Mouse (Mus musculus): ENCODE measurements at regions not wholly inside any gene's neighbourhood (a gene's known extent, or its start where the extent isn't known, plus 50 kb on each side); places are given as distances from the start of the nearest gene placed in this dataset.
"Not testable (repeated sequence)": the region's sequence is repeated elsewhere in the genome, so short reads cannot be mapped to it uniquely, and the experiment has no call there.

DNA sequence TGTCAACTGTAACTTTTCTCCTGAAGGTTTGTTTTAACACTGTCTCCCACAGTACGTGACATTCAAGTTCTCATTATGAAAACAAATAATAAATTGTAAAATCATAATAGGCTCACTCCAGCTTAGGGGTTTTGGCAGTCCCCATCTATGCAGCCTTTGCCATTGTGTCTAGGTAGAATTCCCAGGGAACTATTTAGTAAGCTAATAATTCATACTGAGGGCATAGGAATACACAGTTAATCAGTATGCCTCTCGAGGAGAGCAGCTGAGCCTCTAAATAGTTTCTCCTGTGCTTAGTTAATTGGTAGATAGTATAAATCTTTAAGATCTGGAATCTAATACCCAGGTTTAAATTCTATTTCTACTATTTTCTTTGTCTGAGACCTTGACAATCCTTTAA is 191.7 kb downstream of the Tprg start:
- 52% methylated on average over 2 of the region's 2 CpGs for WGBS
- Histone ChIP-seq H3K4me3 (replicated peaks) (no peak overlapping the region), H3K36me3 (no peaks in the 10 kb centered on the region), H3K4me1 (no peaks in the 10 kb centered on the region), H3K9ac (no peak overlapping the region), H3K27me3 (replicated peaks) (no peaks in the 10 kb centered on the region), H3K27ac (no peak overlapping the region), H3K4me2 (no peak overlapping the region), H3K9me3 (no peaks in the 10 kb centered on the region)
- ATAC-seq (ENCODE audit: insufficient read depth, low FRiP score, low read depth) = no peak

DNA sequence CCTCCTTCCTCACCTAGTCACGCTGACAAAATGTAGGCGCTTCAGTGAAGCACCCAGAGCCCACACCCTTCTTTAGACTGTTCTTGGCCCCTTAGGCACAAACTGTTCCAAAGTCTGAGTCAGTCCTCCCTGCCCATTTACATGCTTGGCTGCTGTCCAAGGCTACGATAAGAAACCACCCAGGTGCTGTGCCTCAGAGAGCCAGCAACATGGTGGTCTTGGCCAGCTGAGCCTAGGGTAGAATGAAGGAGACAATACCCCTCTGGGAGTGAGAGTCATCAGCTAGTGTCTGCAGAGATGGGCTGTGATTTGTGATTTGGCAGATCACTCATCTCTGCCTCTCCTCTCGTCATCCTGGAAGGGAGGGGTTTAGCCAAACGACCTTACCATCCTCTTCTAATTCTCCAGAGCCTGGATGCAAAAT is 197.2 kb downstream of the Tprg start:
- H3K4me2 ChIP-seq = no peak overlapping the region

DNA sequence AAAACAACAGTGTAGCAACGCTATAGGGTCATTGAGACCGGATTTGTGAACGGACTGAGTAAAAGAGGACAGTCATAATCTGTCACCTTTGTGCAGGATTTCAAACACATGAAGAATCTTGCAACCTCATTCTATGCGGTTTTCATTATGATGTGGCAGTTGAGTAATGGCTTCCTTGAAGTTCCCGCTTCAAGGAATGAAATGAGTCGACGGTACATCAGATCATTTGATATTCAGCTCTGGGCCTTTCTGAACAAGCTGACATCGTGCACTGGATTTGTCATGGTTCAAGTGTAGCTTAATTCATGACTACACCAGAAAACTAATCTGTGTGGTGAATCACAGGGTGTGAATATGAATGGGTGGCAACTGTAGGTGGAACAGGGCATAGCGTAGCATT is 198.4 kb downstream of the Tprg start:
- ATAC-seq (ENCODE audit: insufficient read depth, low FRiP score, low read depth) = no peak
- Histone ChIP-seq H3K36me3 (no peaks in the 10 kb centered on the region), H3K27me3 (replicated peaks) (no peaks in the 10 kb centered on the region), H3K27ac (no peak overlapping the region), H3K4me1 (no peaks in the 10 kb centered on the region), H3K9me3 (no peaks in the 10 kb centered on the region), H3K4me3 (replicated peaks) (no peak overlapping the region), H3K4me2 (no peak overlapping the region), H3K9ac (no peak overlapping the region)
- WGBS = 87% methylated on average over 9 of the region's 9 CpGs

More for the DNA sequence above, 197.2 kb downstream of the Tprg start:
- 54% methylated on average over 5 of the region's 5 CpGs for WGBS
- Histone ChIP-seq H3K27me3 (replicated peaks) (no peaks in the 10 kb centered on the region), H3K27ac (no peak overlapping the region), H3K4me1 (no peaks in the 10 kb centered on the region), H3K4me3 (replicated peaks) (no peak overlapping the region), H3K36me3 (no peaks in the 10 kb centered on the region), H3K9ac (no peak overlapping the region), H3K9me3 (no peaks in the 10 kb centered on the region)
- peak; percentile 76 for ATAC-seq (ENCODE audit: insufficient read depth, low FRiP score, low read depth)

DNA sequence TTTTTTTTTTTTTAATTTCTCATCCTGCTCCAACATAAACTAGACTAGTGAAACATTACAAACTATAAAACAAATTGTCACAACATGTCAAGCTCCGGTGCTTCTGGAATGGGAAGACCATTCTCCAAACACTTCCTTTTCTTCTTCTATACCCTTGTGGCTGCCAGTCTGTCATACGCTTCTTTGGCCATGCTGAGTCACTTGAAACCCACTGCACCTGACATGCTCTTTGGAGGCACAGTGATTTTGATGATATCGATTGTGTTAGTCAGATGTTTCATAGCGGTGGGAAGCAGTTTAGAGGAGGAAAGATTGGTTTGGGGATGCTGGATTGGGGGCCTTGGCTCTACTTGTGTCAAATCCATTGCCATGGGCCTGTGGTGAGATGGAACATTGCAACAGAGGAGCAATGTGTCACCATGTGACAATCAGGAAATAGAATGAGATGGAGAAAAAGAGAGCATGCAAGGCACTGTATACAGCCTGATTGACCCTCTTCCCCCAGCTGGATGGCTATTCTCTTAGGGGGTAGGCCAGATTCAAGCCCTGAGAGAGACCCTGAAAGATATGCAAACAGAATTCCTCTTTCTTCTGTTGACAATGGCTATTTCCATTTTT is 197.0 kb upstream of the Trp63 start:
- Histone ChIP-seq H3K4me3 (replicated peaks) (no peak overlapping the region), H3K4me2 (no peak overlapping the region), H3K36me3 (no peaks in the 10 kb centered on the region), H3K27ac (no peak overlapping the region), H3K9ac (no peak overlapping the region), H3K27me3 (replicated peaks) (no peaks in the 10 kb centered on the region), H3K9me3 (no peaks in the 10 kb centered on the region), H3K4me1 (no peaks in the 10 kb centered on the region)
- WGBS = 86% methylated on average over 4 of the region's 4 CpGs
- no peak for ATAC-seq (ENCODE audit: insufficient read depth, low FRiP score, low read depth)

DNA sequence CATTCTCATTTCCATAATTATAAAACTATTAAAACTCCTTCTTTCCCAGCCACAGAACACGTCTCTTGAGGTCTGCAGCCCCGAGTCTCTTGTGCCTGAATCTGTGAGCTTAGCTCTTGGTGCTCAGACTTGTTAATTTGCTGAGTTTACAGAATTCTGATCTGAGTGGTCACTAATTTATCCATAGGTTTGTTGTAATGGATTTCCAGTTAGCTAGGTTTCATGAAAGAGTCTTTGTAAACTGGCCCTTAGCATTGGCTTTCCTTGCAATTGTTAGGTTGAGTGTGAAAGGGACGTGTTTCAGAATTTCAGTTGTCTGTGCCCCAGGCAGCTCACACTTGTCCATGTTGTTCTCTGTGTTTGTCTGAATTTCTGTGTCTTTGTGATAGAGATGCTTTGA is 192.7 kb upstream of the Trp63 start:
- 84% methylated on average over 3 of the region's 3 CpGs for WGBS
- H3K4me1 ChIP-seq = no peaks in the 10 kb centered on the region

DNA sequence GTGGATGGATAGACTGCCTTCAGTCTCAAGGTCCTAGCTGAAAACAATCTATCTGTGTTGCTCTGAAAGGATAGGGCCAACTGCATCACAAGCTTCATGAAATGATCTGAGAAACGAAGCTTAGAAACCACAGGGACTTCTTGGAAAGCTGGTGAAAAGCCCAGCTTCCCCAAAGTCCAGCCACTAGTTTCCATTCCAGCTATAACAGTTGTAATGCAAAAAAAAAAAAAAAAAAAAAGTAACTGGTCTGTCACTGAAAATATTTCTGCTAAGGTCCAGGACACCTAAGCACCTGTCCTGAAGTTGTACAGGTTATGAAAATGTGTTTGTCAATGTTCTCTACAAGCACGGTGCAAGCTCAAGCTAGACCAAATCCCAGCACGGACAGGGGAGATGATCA is 189.4 kb upstream of the Trp63 start:
- Histone ChIP-seq H3K27me3 (replicated peaks) (no peaks in the 10 kb centered on the region), H3K4me1 (no peaks in the 10 kb centered on the region), H3K9me3 (no peaks in the 10 kb centered on the region), H3K9ac (no peak overlapping the region), H3K4me2 (no peak overlapping the region), H3K4me3 (replicated peaks) (no peak overlapping the region), H3K36me3 (no peaks in the 10 kb centered on the region), H3K27ac (no peak overlapping the region)
- WGBS = 80% methylated on average over 3 of the region's 3 CpGs
- no peak for ATAC-seq (ENCODE audit: insufficient read depth, low FRiP score, low read depth)

More for the DNA sequence above, 192.7 kb upstream of the Trp63 start:
- H3K27me3 ChIP-seq (replicated peaks) = no peaks in the 10 kb centered on the region
- H3K27ac ChIP-seq = no peak overlapping the region
- H3K9ac ChIP-seq = no peak overlapping the region
- ATAC-seq (ENCODE audit: insufficient read depth, low FRiP score, low read depth) = no peak
- H3K4me2 ChIP-seq = no peak overlapping the region
- no peaks in the 10 kb centered on the region for H3K9me3 ChIP-seq
- H3K4me3 ChIP-seq (replicated peaks) = no peak overlapping the region
- no peaks in the 10 kb centered on the region for H3K36me3 ChIP-seq

DNA sequence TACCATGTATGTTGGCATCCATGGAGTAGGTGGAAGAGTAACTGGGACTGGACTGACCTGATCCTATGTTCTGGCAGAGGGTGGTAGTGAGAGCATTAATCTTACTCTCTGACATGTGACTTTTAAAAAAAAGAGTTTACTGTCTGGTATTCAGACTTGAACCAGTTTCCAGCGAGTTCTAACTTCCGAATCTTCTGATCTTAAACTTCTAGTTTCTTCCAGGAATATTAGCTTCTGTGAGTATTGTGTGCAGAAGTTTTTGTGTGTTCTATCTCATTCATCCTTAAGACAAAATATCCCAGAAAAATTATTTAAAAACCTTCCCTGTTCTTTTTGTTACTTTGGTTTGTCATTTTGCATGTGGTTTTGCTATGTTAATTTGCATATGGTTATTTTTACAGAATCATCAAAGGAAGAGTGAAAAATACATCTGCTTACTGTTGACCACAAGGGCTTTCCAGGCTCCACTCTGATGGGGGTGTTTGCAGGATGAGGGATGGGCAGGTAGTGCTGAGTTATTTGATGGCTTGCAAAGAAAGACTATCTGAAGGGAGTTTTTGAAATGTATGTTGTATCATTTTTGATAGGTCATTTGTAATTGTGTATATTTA is 187.9 kb upstream of the Trp63 start:
- no peak overlapping the region for H3K4me2 ChIP-seq
- 91% methylated on average over 2 of the region's 2 CpGs for WGBS
- H3K4me1 ChIP-seq = no peaks in the 10 kb centered on the region

DNA sequence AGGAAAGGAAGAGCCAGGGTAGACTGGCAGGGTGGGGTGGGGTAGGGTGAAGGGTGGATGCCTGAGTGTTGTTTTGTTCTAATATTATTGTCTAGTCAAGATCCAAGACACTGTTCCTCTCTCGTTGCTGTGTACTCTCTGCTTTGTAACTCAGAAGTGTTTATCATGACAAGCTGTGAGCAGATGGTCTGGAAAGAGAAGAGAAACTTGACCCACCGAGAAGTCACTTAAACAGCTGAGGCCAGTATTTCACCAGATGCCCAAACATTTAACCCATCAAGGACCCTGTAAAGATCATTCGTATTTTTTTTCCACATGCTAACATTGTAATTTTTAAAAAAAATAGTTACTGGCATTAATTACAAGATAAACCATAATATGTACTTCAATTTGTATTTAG is 178.7 kb upstream of the Trp63 start:
- Histone ChIP-seq H3K27me3 (replicated peaks) (no peaks in the 10 kb centered on the region), H3K9me3 (no peaks in the 10 kb centered on the region), H3K9ac (no peak overlapping the region), H3K4me2 (no peak overlapping the region), H3K36me3 (no peaks in the 10 kb centered on the region), H3K4me3 (replicated peaks) (no peak overlapping the region), H3K4me1 (no peaks in the 10 kb centered on the region), H3K27ac (no peak overlapping the region)
- 47% methylated on average over 3 of the region's 3 CpGs for WGBS
- ATAC-seq (ENCODE audit: insufficient read depth, low FRiP score, low read depth) = no peak

More for the DNA sequence above, 187.9 kb upstream of the Trp63 start:
- Histone ChIP-seq H3K27me3 (replicated peaks) (no peaks in the 10 kb centered on the region), H3K9ac (no peak overlapping the region), H3K9me3 (no peaks in the 10 kb centered on the region), H3K36me3 (no peaks in the 10 kb centered on the region), H3K4me3 (replicated peaks) (no peak overlapping the region), H3K27ac (no peak overlapping the region)
- no peak for ATAC-seq (ENCODE audit: insufficient read depth, low FRiP score, low read depth)

DNA sequence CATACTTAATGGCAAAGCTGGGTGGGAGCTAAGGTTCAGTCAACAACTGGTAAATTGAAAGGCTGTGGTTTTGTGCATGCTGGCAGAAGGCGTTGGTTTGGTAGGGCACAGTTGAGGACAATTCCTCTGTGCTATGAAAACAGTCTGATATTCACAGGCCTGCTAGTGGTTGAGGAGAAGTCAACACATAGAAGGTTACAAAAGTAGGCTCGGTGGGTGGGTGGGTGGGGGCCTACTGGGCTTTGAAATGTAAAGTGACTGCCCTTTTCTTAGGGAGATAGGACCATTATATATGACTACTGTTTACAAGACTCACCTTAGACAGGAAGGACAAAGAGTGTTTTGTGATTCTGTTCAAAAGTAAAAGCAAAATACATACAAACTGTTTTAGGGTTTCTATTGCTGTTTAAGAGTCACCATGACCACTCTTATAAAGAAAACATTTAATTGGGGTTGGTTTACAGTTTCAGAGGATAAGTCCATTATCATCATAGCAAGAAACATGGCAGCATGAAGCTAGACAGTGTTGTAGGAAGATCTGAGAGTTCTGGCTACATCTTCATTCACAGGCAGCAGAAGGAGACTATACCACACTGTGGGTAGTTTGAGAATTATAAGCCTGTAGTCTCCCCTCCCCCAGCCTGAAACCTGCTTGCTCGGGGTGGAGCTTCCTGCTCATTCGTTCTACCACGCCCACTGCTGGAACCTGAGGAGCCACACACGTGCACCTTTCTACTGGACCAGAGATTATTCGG is 166.3 kb upstream of the Trp63 start:
- 65% methylated on average over 5 of the region's 7 CpGs for WGBS
- H3K27ac ChIP-seq = no peak overlapping the region
- no peak overlapping the region for H3K4me2 ChIP-seq
- no peak overlapping the region for H3K4me3 ChIP-seq (replicated peaks)
- no peaks in the 10 kb centered on the region for H3K4me1 ChIP-seq
- no peak overlapping the region for H3K9ac ChIP-seq
- no peaks in the 10 kb centered on the region for H3K27me3 ChIP-seq (replicated peaks)
- no peak for ATAC-seq (ENCODE audit: insufficient read depth, low FRiP score, low read depth)
- H3K36me3 ChIP-seq = no peaks in the 10 kb centered on the region
- no peaks in the 10 kb centered on the region for H3K9me3 ChIP-seq

DNA sequence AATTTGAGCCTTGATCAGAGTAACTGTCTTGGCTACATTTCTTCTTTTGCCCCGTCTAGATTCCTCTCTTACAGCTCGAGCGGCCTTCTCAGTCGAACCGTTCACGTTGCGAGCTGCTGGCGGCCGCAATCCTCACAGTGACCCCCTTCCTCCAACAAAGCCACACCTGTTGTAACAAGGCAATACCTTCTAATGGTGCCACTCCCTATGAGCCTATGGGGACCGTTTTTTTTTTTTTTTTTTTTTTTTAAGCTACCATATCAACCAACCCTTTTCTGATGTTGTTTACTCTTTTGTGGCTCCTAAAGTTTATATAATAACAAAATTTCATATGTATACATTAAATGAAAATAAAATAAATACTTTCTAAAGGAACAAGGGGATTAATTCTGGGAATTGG is 160.4 kb upstream of the Trp63 start:
- ATAC-seq (ENCODE audit: insufficient read depth, low FRiP score, low read depth); H3K4me1 ChIP-seq; H3K27ac ChIP-seq; H3K27me3 ChIP-seq (replicated peaks); H3K9ac ChIP-seq; H3K4me3 ChIP-seq (replicated peaks); H3K9me3 ChIP-seq; H3K36me3 ChIP-seq; H3K4me2 ChIP-seq: not testable (repeated sequence)
- WGBS = 90% methylated on average over 10 of the region's 10 CpGs

DNA sequence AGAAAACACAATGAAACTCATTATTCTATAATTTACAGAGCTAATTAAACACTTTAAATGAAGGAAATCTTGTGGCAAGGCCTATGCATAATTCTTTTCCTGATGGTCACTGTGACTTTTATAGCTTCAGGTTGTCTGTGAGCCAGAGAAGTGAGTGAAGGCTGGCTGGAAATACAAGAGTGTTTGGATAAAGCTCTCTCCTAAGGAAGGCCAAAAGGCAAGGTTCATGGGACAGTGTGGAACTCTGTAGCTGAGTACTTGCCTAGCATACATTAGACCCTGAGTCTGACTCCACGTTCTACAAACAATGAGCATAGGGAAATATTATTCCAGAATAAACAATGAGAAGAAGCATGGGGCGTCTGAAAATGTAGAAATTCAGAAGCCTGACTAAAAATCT is 159.9 kb upstream of the Trp63 start:
- ATAC-seq (ENCODE audit: insufficient read depth, low FRiP score, low read depth) = no peak
- H3K27me3 ChIP-seq (replicated peaks) = no peaks in the 10 kb centered on the region
- H3K9me3 ChIP-seq = no peaks in the 10 kb centered on the region
- no peak overlapping the region for H3K4me2 ChIP-seq
- no peak overlapping the region for H3K4me3 ChIP-seq (replicated peaks)
- no peaks in the 10 kb centered on the region for H3K4me1 ChIP-seq
- 39% methylated on average over 2 of the region's 2 CpGs for WGBS
- H3K9ac ChIP-seq = no peak overlapping the region
- H3K36me3 ChIP-seq = no peaks in the 10 kb centered on the region
- no peak overlapping the region for H3K27ac ChIP-seq

DNA sequence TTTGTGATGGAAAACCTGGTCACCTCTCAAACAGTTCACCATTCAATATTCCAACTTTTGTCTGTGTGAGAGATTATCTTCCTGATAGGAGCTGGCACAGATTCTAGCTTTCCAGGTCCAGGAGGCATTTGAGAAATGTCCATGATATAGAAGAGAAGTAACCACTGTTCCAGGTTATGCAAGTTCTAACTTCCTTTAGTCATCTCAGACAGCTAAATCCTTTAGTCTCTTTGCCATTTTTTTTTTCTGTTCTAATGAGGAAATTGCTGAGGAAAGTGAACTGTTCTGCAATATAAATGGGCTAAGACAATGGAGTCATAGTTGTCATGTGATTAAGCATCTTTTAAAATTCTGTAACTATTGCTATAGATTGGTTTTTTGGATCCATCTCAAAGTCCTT is 155.7 kb upstream of the Trp63 start:
- Histone ChIP-seq H3K4me2 (no peak overlapping the region), H3K9ac (no peak overlapping the region), H3K27me3 (replicated peaks) (no peaks in the 10 kb centered on the region), H3K9me3 (no peaks in the 10 kb centered on the region), H3K4me1 (no peaks in the 10 kb centered on the region), H3K4me3 (replicated peaks) (no peak overlapping the region), H3K27ac (no peak overlapping the region), H3K36me3 (no peaks in the 10 kb centered on the region)
- no peak for ATAC-seq (ENCODE audit: insufficient read depth, low FRiP score, low read depth)

All from stomach, embryonic 15.5 days (tissue).